Mouse (Mus musculus) CD4-positive naive resting alpha-beta T cell, adult 57 days (primary cell): ENCODE data around the gene Fam118b. TPM values are rescaled to one million over a fixed set of nuclear protein-coding genes. Genes with fewer than 3 reads are reported as not detected.

Source experiments
- total RNA-seq: library from RNA; stranded (reverse); gene quantifications from one replicate; pipeline ENCODE4 v1.2.4, GENCODE M21; 2023

The Fam118b gene
- 23.7 TPM for total RNA-seq

DNA sequence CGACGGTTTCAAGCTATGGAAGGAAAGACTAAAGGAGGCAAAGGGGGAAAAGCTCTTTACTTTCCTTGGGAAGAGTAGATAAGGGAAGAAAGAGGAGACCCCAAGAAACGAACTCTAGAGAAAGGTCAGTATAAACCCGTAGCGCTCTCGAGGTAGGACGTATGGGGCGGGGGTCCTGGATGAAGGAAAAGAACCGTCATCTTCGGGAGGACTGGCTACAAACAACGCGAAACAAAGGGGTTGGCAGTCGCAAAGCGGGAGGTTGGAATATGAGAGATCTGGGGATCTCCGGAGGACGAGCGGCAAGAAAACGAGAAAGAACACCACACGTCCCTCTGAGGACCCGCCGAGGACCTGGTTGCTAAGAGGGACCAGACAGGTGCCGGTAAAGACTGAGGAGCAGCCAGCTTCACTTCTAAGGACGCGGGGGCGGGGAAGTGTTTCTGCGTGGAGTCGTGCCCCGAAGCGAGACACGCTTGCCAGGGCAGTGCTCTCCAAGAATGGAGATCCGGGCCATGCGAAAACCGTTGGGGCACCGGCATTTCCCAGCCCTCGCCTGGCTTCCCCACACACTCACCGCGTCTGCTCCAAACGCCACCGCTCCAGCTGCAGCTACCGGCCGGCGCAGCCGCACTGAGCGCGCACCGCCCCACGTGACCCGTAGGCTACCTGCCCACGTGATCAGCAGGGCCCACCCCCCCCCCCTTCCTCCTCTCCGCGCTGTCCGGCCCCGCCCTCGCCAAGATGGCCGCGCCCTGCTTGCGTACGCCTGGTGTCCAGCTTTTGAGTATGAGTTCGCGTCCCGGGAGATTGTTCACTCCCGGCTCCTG is at the start of gene Fam118b, which contains the start of gene Rpusd4:
TSS of gene Fam118b (minus strand) at position 660 of the 830 bp plus-strand sequence.
TSS of gene Rpusd4 (plus strand) at position 720 of the 830 bp plus-strand sequence.

DNA sequence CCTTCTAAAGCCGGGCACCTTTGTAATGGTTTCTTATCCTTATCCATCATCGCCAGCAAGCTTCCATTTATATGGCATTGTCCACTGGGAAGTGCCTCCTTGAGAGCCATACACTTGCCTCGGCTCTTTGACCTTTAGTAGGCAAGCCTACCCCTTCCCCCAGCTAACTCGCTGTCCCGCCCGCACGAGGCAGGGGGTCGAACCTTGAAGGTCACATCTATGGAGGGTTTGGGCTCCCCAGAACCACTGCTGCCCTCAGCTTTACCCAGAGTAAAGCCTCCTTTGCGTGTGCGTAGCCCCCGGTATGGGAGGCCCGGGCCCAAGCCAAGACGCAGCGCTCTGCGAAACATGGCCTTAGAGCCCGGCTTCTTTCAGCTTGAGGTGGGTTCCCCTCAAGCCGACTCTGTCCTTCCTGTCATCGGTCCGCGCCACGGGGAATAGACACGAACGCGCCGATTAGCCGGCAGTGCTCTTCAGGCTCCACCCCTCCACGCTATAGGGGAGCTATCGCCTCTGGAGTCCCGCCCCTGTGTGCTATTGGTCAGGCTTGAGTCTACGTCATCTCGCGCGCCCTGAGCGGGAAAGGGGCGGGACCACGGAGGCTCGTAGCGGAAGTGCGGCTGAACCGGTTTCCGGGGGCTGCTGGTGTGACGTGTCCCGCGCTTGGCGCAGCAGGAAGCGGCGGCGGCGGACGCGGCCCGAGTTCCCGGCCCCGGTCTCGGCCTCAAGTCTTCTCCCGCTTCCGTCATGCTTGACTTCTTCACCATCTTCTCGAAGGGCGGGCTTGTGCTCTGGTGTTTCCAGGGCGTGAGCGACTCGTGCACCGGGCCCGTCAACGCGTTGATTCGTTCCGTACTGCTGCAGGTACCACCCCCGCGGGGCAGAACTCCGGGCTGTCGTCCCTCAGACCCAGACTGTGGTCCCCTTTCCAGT is 56.8 kb downstream of the Fam118b start, which contains the start of gene Foxred1:
TSS of gene Foxred1 (minus strand) at position 514 of the 933 bp plus-strand sequence.

DNA sequence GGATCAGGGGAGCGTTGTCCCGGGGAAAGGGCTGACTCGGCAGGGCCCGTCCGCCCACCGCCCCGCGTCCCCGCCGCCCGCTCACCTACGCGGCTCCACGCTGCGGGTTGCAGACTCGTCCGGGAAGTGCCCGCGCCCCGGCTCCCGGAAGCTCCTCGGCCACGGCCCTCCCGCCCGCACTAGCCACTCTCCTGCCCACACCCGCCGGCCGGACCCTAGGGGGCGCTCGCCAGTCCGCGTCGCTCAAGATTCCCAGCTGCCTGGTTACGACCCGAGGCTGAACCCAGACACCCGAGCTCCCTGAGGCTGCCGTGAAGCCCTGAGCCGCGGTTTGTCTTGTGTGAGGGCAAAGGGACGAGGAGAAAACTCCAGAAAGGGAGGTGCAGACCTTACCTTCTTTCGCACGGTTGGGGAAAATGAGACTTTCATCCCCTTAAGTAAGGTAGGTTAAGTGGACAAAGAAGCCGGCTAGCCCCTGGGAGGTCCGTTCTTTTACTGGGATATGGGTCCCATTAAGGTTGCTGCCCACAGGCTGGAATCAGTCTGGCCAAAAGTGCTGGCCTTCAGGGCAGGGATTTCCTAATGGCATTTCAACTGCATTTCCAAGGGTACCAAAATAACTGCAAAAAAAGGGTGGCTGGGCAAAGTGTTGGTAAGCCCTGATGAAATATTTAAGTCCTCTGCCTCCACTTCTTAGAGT is 67.7 kb downstream of the Fam118b start, which contains the start of the genes Srpr and Tirap:
TSS of gene Srpr (plus strand) at position 404 of the 700 bp plus-strand sequence.
TSS of gene Tirap (minus strand) at position 520 of the 700 bp plus-strand sequence.

DNA sequence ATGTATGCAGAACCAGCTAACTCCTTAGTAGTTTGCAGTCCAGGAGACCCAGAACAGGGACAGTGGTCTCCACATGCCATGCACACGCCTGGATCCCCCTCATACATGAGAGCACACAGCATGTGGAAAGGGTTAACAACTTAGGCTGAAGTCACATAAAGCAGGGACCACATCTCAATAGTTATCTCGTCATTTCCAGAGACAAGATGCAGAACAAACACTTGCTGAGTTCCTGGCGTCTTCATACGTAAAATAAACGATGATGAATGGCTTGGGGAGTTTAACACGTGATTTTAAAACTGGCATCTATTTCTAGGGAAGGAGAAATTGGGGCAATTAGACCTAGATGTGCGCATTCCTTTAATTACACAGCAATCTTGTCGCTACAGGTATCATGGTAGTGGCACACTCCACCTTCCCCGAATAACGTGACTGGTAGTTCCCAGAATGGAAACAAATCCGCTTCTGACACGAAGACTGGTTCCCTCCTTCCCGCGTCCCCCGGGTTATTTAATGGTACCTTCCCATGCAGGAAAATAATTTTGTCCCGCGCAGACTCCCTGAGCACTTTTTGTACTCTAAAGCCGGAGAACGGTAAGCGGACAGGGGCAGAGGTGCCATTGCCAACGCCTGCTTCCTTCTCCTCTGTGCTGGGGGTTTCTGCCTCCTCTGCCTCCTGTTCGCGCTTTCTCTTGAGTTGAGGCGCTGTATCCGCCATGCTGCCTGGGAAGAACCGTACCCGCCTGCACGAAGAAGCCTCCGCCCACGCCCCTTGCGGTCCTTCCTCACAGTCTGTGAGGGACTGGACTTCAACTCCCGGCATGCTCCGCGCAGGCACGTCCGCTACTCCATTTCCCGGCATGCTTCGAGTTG is 92.1 kb downstream of the Fam118b start, which contains the start of gene Dcps:
TSS of gene Dcps (minus strand) at position 811 of the 873 bp plus-strand sequence.

Other genes starting within 250 kb of the Fam118b start
- gene St3gal4, start 148.5 kb downstream of the Fam118b start, total RNA-seq: 46.6 TPM
- 26.7 TPM for gene Dcps, start 91.7 kb downstream of the Fam118b start, total RNA-seq
- gene Srpr, start 67.6 kb downstream of the Fam118b start, total RNA-seq: 101 TPM
- 7.1 TPM for gene Tirap, start 67.5 kb downstream of the Fam118b start, total RNA-seq
- gene Foxred1, start 56.8 kb downstream of the Fam118b start, total RNA-seq: 24.1 TPM
- 32.7 TPM for gene Rpusd4, start 60 bp upstream of the Fam118b start, total RNA-seq
- gene Cdon, start 153.3 kb upstream of the Fam118b start, total RNA-seq: 28.0 TPM